Mouse (Mus musculus) CH12.LX (cell line): ENCODE results near the gene Ints5. TPM values are rescaled to one million over a fixed set of nuclear protein-coding genes. Genes with fewer than 3 reads are reported as not detected.

Source experiments
- DNase-seq: peaks from one replicate; pipeline ENCODE4 v3.0.0-alpha.2; 2013; ENCODE audit errors: extremely low read depth
- H3K27ac ChIP-seq: 2 replicates; pipeline ENCODE4 v1.5.1; 2012; ENCODE audit warnings: low read depth, mild to moderate bottlenecking, control low read depth, moderate library complexity; ENCODE audit not compliant: insufficient read depth
- H3K27me3 ChIP-seq: replicated peaks from 2 replicates; pipeline ENCODE3; 2012; ENCODE audit warnings: inconsistent platforms
- H3K36me3 ChIP-seq, 2 experiments: replicated peaks in 1 of 2; 2 replicates each; pipeline versions ENCODE3 to v1.6.1; 2012; ENCODE audit warnings: inconsistent platforms in 1 of 2, low read length in 1 of 2, mild to moderate bottlenecking in 1 of 2, mixed read lengths in 1 of 2, moderate library complexity in 1 of 2; ENCODE audit not compliant: control insufficient read depth in 1 of 2, insufficient read depth in 1 of 2
- H3K4me1 ChIP-seq, 2 experiments: 2 replicates each; pipeline ENCODE4 v1.6.1; 2012; ENCODE audit warnings: inconsistent platforms in 1 of 2, moderate library complexity in 1 of 2; ENCODE audit not compliant: insufficient read depth in 2 of 2, control insufficient read depth in 1 of 2
- H3K4me2 ChIP-seq: 2 replicates; pipeline ENCODE4 v1.6.1; 2012; ENCODE audit warnings: low read depth, mild to moderate bottlenecking, control low read depth; ENCODE audit not compliant: poor library complexity, insufficient read depth, severe bottlenecking
- H3K4me3 ChIP-seq, 3 experiments: fragments of 150-350 bp in 1 of 3; sonication (generic) in 1 of 3; replicated peaks in 1 of 3; 2 replicates each; pipeline versions ENCODE3 to v1.5.1; 2011 to 2012; ENCODE audit warnings: low read depth in 2 of 3, low read length in 2 of 3, mild to moderate bottlenecking in 2 of 3, moderate library complexity in 2 of 3, control low read depth in 1 of 3, improper control_type of control experiment in 1 of 3, inconsistent platforms in 1 of 3, mixed read lengths in 1 of 3; ENCODE audit not compliant: poor library complexity in 1 of 3
- H3K79me2 ChIP-seq: replicated peaks from 2 replicates; pipeline ENCODE4 v1.6.1; 2012; ENCODE audit warnings: mild to moderate bottlenecking, moderate library complexity; ENCODE audit not compliant: control insufficient read depth, poor library complexity, insufficient read depth, severe bottlenecking; ENCODE audit errors: extremely low read depth
- H3K9ac ChIP-seq: 2 replicates; pipeline ENCODE4 v1.6.1; 2012; ENCODE audit warnings: low read depth, mild to moderate bottlenecking, control low read depth, moderate library complexity; ENCODE audit not compliant: insufficient read depth
- H3K9me3 ChIP-seq: replicated peaks from 2 replicates; pipeline ENCODE3; 2012; ENCODE audit warnings: low read length, inconsistent platforms, mixed read lengths
- BHLHE40 ChIP-seq: IDR thresholded peaks from 2 replicates; pipeline ENCODE4 v1.6.1; 2011; ENCODE audit warnings: mild to moderate bottlenecking, low read depth, low read length, improper control_type of control experiment
- ELF1 ChIP-seq: IDR thresholded peaks from 2 replicates; pipeline ENCODE4 v1.6.1; 2014; ENCODE audit warnings: low read depth, mild to moderate bottlenecking, inconsistent platforms, low read length, improper control_type of control experiment
- GABPA ChIP-seq: IDR thresholded peaks from 2 replicates; pipeline ENCODE4 v1.6.1; 2012; ENCODE audit warnings: low read depth, low read length, improper control_type of control experiment, inconsistent platforms; ENCODE audit not compliant: insufficient replicate concordance
- HCFC1 ChIP-seq: IDR thresholded peaks from 2 replicates; pipeline ENCODE4 v1.6.1; 2012; ENCODE audit warnings: low read depth, mild to moderate bottlenecking, inconsistent platforms, low read length, improper control_type of control experiment
- IRF4 ChIP-seq: IDR thresholded peaks from 2 replicates; pipeline ENCODE4 v1.6.1; 2014; ENCODE audit warnings: low read depth, mild to moderate bottlenecking, inconsistent platforms, low read length, improper control_type of control experiment
- KAT2A ChIP-seq: IDR thresholded peaks from 2 replicates; pipeline ENCODE4 v1.6.1; 2012; ENCODE audit warnings: low read length, improper control_type of control experiment, inconsistent platforms; ENCODE audit not compliant: insufficient replicate concordance
- MXI1 ChIP-seq: IDR thresholded peaks from 2 replicates; pipeline ENCODE4 v1.6.1; 2011; ENCODE audit warnings: mild to moderate bottlenecking, low read depth, low read length, improper control_type of control experiment
- NELFE ChIP-seq: IDR thresholded peaks from 2 replicates; pipeline ENCODE4 v1.6.1; 2011; ENCODE audit warnings: low read depth, low read length, improper control_type of control experiment
- NRF1 ChIP-seq: IDR thresholded peaks from 2 replicates; pipeline ENCODE4 v1.6.1; 2014; ENCODE audit warnings: low read depth, mild to moderate bottlenecking, inconsistent platforms, low read length, improper control_type of control experiment, moderate library complexity
- PAX5 ChIP-seq: IDR thresholded peaks from 2 replicates; pipeline ENCODE4 v1.6.1; 2012; ENCODE audit warnings: low read length, inconsistent platforms, mixed read lengths
- POLR2A ChIP-seq: IDR thresholded peaks from 2 replicates; pipeline ENCODE4 v1.6.1; 2011; ENCODE audit warnings: low read depth, mild to moderate bottlenecking, improper control_type of control experiment, low read length
- RAD21 ChIP-seq: IDR thresholded peaks from 2 replicates; pipeline ENCODE4 v1.6.1; 2011; ENCODE audit warnings: low read depth, mild to moderate bottlenecking, low read length, improper control_type of control experiment, moderate library complexity
- RCOR1 ChIP-seq: conservative IDR thresholded peaks from 2 replicates; pipeline ENCODE4 v1.6.1; 2012; ENCODE audit warnings: low read depth, mild to moderate bottlenecking, inconsistent platforms, low read length, improper control_type of control experiment
- SIN3A ChIP-seq: IDR thresholded peaks from 2 replicates; pipeline ENCODE4 v1.6.1; 2012; ENCODE audit warnings: low read length, improper control_type of control experiment, inconsistent platforms
- SMC3 ChIP-seq: IDR thresholded peaks from 2 replicates; pipeline ENCODE4 v1.6.1; 2011; ENCODE audit warnings: low read depth, low read length, improper control_type of control experiment
- TBP ChIP-seq: conservative IDR thresholded peaks from 2 replicates; pipeline ENCODE4 v1.6.1; 2011; ENCODE audit warnings: low read depth, low read length, improper control_type of control experiment
- TCF12 ChIP-seq: IDR thresholded peaks from 2 replicates; pipeline ENCODE4 v1.6.1; 2014; ENCODE audit warnings: low read depth, mild to moderate bottlenecking, inconsistent platforms, low read length, improper control_type of control experiment
- UBTF ChIP-seq: IDR thresholded peaks from 2 replicates; pipeline ENCODE4 v1.6.1; 2012; ENCODE audit warnings: low read depth, mild to moderate bottlenecking, inconsistent platforms, low read length, improper control_type of control experiment, moderate library complexity
- ZMIZ1 ChIP-seq: IDR thresholded peaks from 2 replicates; pipeline ENCODE4 v1.6.1; 2012; ENCODE audit warnings: low read depth, mild to moderate bottlenecking, inconsistent platforms, low read length, improper control_type of control experiment
- dilution Hi-C: fragments of 300-500 bp; cut with MboI; formaldehyde crosslinking; loops from 2 replicates; pipeline ENCODE4 v1.14.3; 2020; ENCODE audit warnings: low sequenced_read_pairs; ENCODE audit not compliant: extremely low pct_unique_long_range_greater_than_20kb, extremely low pct_ligation_motif_present
- in situ Hi-C: fragments of 300-500 bp; cut with MboI; formaldehyde crosslinking; loops from 3 replicates; pipeline ENCODE4 v1.14.3; 2019; ENCODE audit warnings: low sequenced_read_pairs, low pct_ligation_motif_present, low pct_unique_long_range_greater_than_20kb, mixed read lengths
- polyA plus RNA-seq: library from polyadenylated mRNA; unstranded; fragments of >175 nt; gene quantifications from 2 replicates; pipeline ENCODE4 v1.2.1, GENCODE M21; 2012; ENCODE audit warnings: low read depth; ENCODE audit not compliant: insufficient read length
- total RNA-seq, 2 experiments: library from RNA; depleted of rRNA; stranded (reverse); fragments of 300-350 nt in 1 of 2; fragments of >200 nt in 1 of 2; gene quantifications; 2 replicates each; pipeline ENCODE4 v1.2.3; 2012 to 2014

The Ints5 gene
- total and polyA plus RNA-seq, 3 experiments = 17.2 to 38.9 (median 38.0) TPM

DNA sequence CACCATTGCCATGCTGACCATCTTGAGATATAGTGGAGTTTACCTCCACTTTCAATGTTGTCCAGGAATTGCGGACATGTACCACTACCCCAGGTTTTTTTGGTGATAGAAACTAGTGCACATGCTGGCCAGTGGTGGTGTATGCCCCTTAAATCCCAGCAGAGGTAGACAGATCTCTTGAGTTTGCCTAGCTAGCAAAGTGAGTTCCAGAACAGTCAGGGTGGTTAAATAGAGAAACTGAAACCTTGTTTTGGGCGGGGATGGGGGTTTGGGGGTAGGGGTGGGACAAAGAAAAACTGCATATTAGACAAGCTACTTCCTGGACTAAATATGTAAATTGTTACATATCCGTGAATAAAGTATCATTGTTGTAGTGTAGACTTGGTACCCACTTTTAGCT is 26.2 kb downstream of the Ints5 start (continued):
- TF ChIP-seq NRF1 (no peak), GABPA (no peak), RAD21 (peak; percentile 11), RCOR1 (no peak), HCFC1 (no peak; the same call in 1 of the 2 replicates), SIN3A (no peak; the same call in 1 of the 2 replicates)

DNA sequence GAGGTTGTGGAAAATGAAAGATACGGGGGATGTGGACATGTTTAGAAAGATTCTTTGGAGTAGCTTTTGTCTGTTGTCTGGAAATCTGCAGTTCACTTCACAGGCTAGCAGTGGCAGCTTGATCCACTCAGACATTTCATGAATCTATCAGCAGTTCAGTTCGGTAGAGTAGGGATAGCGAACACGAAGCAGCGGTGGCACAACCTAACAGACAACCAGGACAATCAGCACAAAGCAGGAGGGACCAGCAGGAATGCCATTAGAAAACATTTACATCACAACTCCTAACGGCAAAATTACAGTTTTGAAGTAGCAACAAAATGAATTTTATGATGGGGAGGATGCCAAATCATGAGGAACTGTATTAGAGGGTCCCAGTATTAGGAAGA is 26.9 kb downstream of the Ints5 start:
- DNase-seq = no peak
- peaks cover 19% of the 10 kb centered on the region for H3K79me2 ChIP-seq
- H3K27ac ChIP-seq = peak overlapping the region; percentile 96
- TF ChIP-seq SIN3A (peak; percentile 51; the same call in 1 of the 2 replicates), ELF1 (no peak), NRF1 (no peak)
- TF ChIP-seq, all 38 proteins: peak for 1
- Histone ChIP-seq H3K4me3 (peak overlapping the region; percentile 39 to 81 (median 46)), H3K27me3 (no peaks in the 10 kb centered on the region), H3K4me2 (peak overlapping the region; percentile 93), H3K36me3 (peaks cover 25 to 42% of the 10 kb centered on the region in 2 experiments), H3K9ac (peak overlapping the region; percentile 96), H3K4me1 (peaks cover 0 to 18% of the 10 kb centered on the region in 2 experiments; a peak in 2 of 4 replicates), H3K9me3 (no peaks in the 10 kb centered on the region)
- in situ Hi-C loops (no loop called here), dilution Hi-C loops (no loop called here)

DNA sequence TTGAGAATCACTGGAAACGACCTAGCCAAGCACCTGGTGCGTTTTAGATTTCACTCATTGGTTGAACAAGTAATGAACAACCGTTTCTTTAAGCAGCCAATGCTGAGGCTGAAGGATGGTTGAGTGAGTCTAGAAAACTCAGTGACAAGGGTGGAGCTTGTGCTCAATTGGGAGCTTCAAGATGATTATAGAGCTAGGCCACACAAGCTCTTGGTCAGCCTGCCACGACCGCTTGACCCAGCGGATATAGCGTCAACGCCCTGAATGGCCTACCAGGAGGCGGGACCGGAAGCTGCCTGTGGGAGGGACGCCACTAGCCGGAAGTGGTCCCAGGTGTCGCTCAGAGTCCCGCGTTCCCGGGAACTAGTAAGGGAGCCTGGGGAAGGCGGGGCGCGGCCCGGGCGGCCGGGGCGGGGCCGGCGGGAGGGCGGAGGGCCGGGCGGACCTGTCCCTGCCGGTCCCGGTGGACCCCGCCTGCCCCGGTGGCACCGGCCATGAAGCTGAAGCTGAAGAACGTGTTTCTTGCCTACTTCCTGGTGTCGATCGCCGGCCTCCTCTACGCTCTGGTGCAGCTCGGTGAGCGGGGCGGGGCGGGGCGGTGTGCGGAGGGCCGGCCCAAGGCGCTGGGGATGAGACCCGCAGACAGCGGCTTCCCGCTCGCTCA is 27.4 kb downstream of the Ints5 start, which contains the start of gene B3gat3:
TSS of gene B3gat3 (plus strand) at position 302 of the 664 bp plus-strand sequence.
- in situ Hi-C loops = no loop called here
- TF ChIP-seq UBTF (0 out of 2 replicates have a peak, but pooled peaks have one; percentile 24), ZMIZ1 (no peak; the same call in none of the 2 replicates), NELFE (peak; percentile 81; the same call in 1 of the 2 replicates), ELF1 (peak; percentile 85), SIN3A (peak; percentile 1; the same call in 1 of the 2 replicates), KAT2A (peak; percentile 45; the same call in 1 of the 2 replicates), POLR2A (peak; percentile 94), IRF4 (no peak), PAX5 (no peak), HCFC1 (peak; percentile 78), TCF12 (0 out of 2 replicates have a peak, but pooled peaks have one; percentile 40), BHLHE40 (no peak), MXI1 (peak; percentile 67), TBP (peak; percentile 54; the same call in 1 of the 2 replicates), SMC3 (no peak)
- no peaks in the 10 kb centered on the region for H3K9me3 ChIP-seq
- H3K9ac ChIP-seq = peak within 1 kb of the TSS; percentile 96
- no peaks in the 10 kb centered on the region for H3K27me3 ChIP-seq
- peaks cover 21 to 39% of the 10 kb centered on the region in 2 experiments for H3K36me3 ChIP-seq
- H3K4me2 ChIP-seq = peak within 1 kb of the TSS; percentile 93
- H3K4me3 ChIP-seq = peak within 1 kb of the TSS; percentile 81 to 95 (median 94)
- H3K79me2 ChIP-seq = peaks cover 19% of the 10 kb centered on the region
- dilution Hi-C loops = no loop called here
- DNase-seq = peak; percentile 89
- peak within 1 kb of the TSS; percentile 96 for H3K27ac ChIP-seq
- H3K4me1 ChIP-seq = peaks cover 0 to 18% of the 10 kb centered on the region in 2 experiments; a peak in 2 of 4 replicates
